Mouse (Mus musculus): ENCODE results near the gene 9930111J21Rik1. TPM values are rescaled to one million over a fixed set of nuclear protein-coding genes. Genes with fewer than 3 reads are reported as not detected.
"Not testable (repeated sequence)": the region's sequence is repeated elsewhere in the genome, so short reads cannot be mapped to it uniquely, and the experiment has no call there.

9930111J21Rik1 gene
- 0.24 and 0.88 TPM in 2 replicates for polyA plus RNA-seq (2015; fragmentation: Nextera tagmentation; extraction: Ambion mirVana)

DNA sequence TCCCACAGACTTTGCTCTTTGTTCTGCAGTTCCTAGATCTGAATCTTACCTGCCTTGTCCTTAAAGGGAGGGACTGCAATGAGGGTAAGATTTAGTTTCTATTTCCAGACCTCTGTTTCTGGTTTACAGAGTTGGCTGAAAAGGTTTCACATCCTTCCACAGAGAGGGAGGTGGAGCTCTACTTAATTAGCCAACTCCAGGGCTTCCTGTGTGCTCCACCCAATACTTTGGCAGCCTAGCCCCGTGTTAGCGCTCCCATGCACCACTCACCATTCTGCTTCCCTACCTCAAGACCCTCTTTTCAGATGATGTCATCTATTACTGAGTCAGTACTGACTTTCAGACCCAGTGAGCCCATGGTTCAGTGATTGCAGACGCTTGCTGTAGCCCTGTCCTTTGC, at the start of gene 9930111J21Rik1:
Gene 9930111J21Rik1, minus strand, starts transcription at position 148 of the 400 bp plus-strand sequence.
- H3K4me3 ChIP-seq (replicated peaks); H3K27ac ChIP-seq (replicated peaks); H3K9me3 ChIP-seq (replicated peaks); H3K27me3 ChIP-seq (replicated peaks); H3K4me2 ChIP-seq; H3K4me1 ChIP-seq; H3K36me3 ChIP-seq; ATAC-seq (ENCODE audit: low FRiP score); H3K9ac ChIP-seq (replicated peaks): not testable (repeated sequence)
- WGBS, result no CpG with 5 or more reads among the region's 3 CpGs

DNA sequence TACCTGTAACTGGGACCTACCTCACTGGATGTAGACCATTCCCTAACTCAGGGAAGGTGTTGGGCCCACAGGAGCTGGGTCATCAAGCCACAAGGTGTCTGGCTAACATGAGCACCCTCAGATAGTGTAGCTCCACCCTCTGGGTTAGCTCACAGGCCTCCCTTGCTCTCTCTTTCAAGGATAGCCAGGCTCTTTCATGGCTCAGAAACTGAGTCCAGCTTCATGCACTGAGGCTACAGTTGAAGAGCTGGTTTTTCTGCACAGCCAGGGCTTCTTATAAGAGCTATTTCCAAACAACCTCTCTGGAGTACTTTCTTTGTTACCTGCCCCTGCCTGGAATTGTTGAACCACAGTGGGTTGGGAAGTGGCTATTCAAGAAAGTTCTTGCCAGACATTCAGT, 32.9 kb upstream of the 9930111J21Rik1 start:
- not testable (repeated sequence) for H3K4me3 ChIP-seq (replicated peaks); H3K27ac ChIP-seq (replicated peaks); H3K36me3 ChIP-seq; ATAC-seq (ENCODE audit: low FRiP score); H3K9ac ChIP-seq (replicated peaks); H3K9me3 ChIP-seq (replicated peaks); H3K4me2 ChIP-seq; H3K4me1 ChIP-seq; H3K27me3 ChIP-seq (replicated peaks)

DNA sequence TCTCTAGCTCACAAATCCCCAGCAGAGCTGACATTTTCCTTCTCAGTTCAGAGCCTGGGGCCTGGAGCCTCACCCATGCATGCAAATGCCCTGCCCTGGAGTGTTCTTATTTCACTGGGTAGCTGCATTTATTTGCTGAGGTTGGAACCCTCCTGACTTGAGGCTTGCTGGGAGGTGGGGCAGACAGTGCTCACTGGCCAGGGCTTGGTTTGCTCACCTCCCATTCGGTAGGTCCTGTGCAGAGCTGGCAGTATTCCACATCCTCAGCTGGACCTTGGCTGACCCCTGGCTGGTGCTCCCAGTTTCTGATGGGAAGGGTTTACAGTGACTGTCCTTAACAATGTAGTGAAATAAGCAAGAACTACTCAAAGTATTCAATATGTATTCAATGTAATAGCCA, 27.6 kb upstream of the 9930111J21Rik1 start:
- not testable (repeated sequence) for H3K27ac ChIP-seq (replicated peaks); H3K4me2 ChIP-seq; H3K4me1 ChIP-seq; H3K9me3 ChIP-seq (replicated peaks); H3K27me3 ChIP-seq (replicated peaks); ATAC-seq (ENCODE audit: low FRiP score); H3K4me3 ChIP-seq (replicated peaks); H3K36me3 ChIP-seq; H3K9ac ChIP-seq (replicated peaks)
- 58% methylated on average over 1 of the region's 1 CpGs for WGBS

DNA sequence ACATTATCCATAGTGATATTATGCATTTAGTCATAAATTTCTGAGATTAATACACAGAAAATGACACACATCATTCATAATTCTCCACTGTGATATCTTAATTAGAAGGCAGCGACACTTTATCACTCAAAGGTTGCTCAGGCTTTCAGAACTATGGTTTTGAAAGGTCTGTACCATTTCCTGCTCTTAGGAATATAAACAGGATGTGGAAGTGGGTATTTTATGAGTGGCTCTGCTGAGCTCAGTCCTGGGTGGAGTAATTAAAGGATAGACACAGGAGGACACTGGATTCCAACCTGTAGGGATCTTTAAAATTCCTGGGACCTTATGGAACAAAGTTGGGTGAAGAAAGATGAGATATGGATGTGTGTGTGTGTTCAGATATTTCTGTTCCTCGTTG, 27.1 kb upstream of the 9930111J21Rik1 start:
- H3K4me1 ChIP-seq; H3K9ac ChIP-seq (replicated peaks); H3K27me3 ChIP-seq (replicated peaks); H3K4me3 ChIP-seq (replicated peaks); H3K27ac ChIP-seq (replicated peaks); H3K4me2 ChIP-seq; ATAC-seq (ENCODE audit: low FRiP score); H3K9me3 ChIP-seq (replicated peaks); H3K36me3 ChIP-seq: not testable (repeated sequence)
- 69% methylated on average over 2 of the region's 2 CpGs for WGBS

DNA sequence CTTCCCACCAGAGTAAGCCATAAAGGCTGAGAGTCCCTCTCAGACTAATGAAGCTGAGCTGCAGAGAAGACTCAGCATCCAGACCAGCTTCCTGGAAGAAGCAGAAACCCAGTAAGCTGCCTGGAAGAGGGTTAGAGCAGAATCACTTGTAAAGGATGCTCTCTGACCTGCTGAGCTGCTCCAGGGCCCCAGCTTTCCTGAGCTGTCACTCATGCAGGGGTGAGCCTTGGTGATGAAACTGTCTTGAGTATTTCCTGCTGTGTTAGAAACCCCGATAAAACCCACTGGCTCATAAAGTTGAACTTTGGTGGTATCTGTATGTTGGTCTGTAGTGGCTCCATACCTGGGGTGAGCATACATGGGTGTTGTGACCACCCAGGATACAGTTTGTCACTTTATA, 21.2 kb upstream of the 9930111J21Rik1 start:
- WGBS, result 80% methylated on average over 1 of the region's 1 CpGs
- not testable (repeated sequence) for ATAC-seq (ENCODE audit: low FRiP score); H3K4me2 ChIP-seq; H3K36me3 ChIP-seq; H3K4me3 ChIP-seq (replicated peaks); H3K27ac ChIP-seq (replicated peaks); H3K9ac ChIP-seq (replicated peaks); H3K9me3 ChIP-seq (replicated peaks); H3K4me1 ChIP-seq; H3K27me3 ChIP-seq (replicated peaks)

DNA sequence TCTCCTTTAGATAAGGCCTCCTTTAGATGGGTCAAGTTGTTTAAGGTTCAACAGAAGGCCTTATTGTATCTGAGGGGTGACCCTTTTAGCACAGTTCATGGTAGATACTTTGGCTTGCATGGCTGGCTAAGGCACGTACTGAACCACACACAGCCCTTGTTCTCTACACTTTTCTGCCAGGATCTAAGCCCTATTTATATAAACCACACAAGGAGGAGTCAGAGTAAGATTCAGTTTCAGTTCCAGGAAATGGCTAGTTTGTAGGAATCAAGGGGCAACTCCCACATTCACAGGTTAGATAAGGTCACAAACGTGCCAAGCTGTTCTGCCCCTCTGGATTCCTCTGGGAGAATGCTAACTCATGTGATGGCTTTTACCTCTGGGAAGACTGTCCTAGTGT, 14.8 kb upstream of the 9930111J21Rik1 start, which contains the start of gene Tgtp1:
Gene Tgtp1, minus strand, starts transcription at position 155 of the 400 bp plus-strand sequence.
- ATAC-seq (ENCODE audit: low FRiP score); H3K4me3 ChIP-seq (replicated peaks); H3K27me3 ChIP-seq (replicated peaks); H3K9me3 ChIP-seq (replicated peaks); H3K4me1 ChIP-seq; H3K4me2 ChIP-seq; H3K27ac ChIP-seq (replicated peaks); H3K9ac ChIP-seq (replicated peaks); H3K36me3 ChIP-seq: not testable (repeated sequence)
- 73% methylated on average over 2 of the region's 2 CpGs for WGBS

DNA sequence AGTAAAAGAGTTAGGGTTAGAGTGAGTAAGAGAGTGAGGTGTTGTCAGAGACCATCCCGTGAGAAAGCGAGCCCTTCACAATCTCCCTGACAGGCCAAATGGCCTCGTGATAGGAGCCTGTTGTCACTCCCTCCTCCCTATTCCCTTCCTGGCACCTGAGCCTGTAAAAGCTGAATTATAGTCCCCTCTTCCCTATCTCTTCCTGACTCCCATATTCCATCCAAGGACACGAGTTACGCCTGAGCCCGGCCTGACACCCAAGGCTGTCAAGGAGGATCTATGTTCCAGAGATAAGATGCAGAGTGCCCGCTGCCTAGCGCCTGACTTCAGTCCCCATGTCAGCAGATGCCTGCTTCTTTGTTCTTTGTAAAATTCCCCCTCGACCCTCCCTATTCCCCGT, 14.1 kb upstream of the 9930111J21Rik1 start:
- H3K27me3 ChIP-seq (replicated peaks); H3K36me3 ChIP-seq; H3K9ac ChIP-seq (replicated peaks); H3K4me2 ChIP-seq; H3K4me3 ChIP-seq (replicated peaks); H3K4me1 ChIP-seq; ATAC-seq (ENCODE audit: low FRiP score); H3K27ac ChIP-seq (replicated peaks); H3K9me3 ChIP-seq (replicated peaks): not testable (repeated sequence)
- 55% methylated on average over 10 of the region's 10 CpGs for WGBS

DNA sequence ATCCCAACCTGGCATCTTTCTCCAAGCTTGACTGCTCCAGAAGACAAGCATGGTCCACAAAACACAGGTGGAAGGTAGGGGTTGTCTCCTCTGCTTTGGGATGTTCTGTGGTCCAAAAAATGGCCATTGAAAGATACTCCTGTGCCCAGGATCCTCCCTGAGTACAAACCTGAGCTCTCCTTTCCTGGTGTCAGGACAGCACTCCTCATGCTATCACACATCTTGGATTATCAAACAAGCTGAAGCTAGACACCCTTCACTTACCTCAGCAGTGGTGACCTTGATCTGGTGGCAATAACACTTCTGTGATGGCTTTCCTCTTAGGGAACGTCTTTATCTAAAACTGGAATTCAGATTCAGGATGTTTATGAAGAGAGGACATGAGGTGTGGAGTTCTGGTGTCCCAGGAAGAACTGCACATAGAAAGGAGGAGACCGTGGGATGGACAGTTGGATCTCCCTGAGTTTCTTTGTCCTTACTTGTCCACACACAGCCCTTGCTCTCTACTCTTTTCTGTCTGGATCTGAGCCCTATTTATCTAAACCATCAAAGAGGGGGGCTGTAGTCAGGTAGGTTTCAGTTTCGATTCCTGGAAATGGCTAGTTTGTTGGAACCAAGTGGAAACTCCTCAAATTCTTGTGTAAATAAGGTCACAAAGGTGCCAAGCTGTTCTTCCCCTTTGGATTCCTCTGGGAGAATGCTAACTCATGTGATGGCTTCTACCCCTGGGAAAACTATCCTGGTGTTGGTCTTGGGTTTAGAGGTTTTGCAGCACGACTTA, 12.7 kb upstream of the 9930111J21Rik1 start, which contains the start of gene Gm12185:
Gene Gm12185, minus strand, starts transcription at position 487 of the 781 bp plus-strand sequence.
- H3K27ac ChIP-seq (replicated peaks); ATAC-seq (ENCODE audit: low FRiP score); H3K9me3 ChIP-seq (replicated peaks); H3K4me2 ChIP-seq; H3K36me3 ChIP-seq; H3K4me1 ChIP-seq; H3K4me3 ChIP-seq (replicated peaks); H3K27me3 ChIP-seq (replicated peaks); H3K9ac ChIP-seq (replicated peaks): not testable (repeated sequence)
- 75% methylated on average over 4 of the region's 4 CpGs for WGBS

DNA sequence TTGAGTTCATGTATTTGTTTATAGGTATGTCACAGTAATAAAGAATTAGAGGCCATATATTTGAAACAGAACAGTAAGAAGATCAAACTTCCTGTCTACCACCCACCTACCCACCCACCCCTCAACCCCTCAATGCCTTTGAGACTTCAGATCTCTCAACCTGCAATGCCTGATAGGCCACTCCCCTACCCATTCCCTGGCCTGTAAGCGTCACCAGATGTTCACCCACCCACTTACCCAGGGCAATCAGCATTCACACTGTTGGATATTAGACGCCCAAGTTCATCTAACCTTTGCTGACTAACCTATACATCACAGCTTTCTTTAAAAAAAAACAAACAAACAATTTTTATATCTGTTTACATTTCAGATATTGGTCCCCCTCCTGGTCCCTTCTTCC, 10.8 kb upstream of the 9930111J21Rik1 start:
- H3K27ac ChIP-seq (replicated peaks); H3K9me3 ChIP-seq (replicated peaks); ATAC-seq (ENCODE audit: low FRiP score); H3K4me1 ChIP-seq; H3K4me2 ChIP-seq; H3K4me3 ChIP-seq (replicated peaks); H3K27me3 ChIP-seq (replicated peaks); H3K9ac ChIP-seq (replicated peaks); H3K36me3 ChIP-seq: not testable (repeated sequence)
- 68% methylated on average over 2 of the region's 2 CpGs for WGBS

DNA sequence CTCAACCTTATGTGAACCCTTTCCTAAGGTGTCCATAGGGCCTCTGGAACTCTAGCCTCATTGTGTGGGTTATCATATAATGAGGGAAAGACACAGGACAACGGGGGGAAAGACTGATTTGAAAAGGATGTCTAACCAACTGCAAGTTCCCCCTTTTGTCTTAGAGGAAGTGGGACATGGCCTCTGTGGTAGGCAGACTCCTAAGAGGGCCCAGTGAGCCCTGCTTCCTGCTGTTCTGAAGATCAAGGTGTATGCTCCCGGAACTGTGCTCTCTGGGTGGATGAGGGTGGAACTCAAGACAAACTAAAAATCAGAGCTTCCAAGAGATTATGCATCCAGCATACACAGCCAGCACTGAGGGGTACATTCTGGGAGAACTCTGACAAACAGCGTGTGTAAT, 9.0 kb upstream of the 9930111J21Rik1 start:
- H3K9ac ChIP-seq (replicated peaks); H3K27me3 ChIP-seq (replicated peaks); H3K4me1 ChIP-seq; H3K4me3 ChIP-seq (replicated peaks); ATAC-seq (ENCODE audit: low FRiP score); H3K36me3 ChIP-seq; H3K4me2 ChIP-seq; H3K27ac ChIP-seq (replicated peaks); H3K9me3 ChIP-seq (replicated peaks): not testable (repeated sequence)
- WGBS, result 89% methylated on average over 2 of the region's 3 CpGs

DNA sequence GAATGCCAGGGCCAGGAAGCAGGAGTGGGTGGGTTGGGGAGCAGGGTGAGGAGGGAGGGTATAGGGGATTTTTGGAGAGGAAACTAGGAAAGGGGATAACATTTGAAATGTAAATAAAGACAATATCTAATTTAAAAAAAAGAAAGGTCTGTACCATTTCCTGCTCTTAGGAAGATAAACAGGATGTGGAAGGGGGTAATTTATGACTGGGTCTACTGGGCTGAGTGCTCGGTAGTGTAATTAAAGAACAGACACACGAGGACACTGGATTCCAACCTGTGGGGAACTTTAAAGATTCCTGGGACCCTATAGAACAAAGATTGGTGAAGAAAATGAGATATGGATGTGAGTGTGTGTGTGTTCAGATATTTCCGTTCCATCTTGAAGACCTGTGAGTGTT, 3.6 kb upstream of the 9930111J21Rik1 start:
- no CpG with 5 or more reads among the region's 3 CpGs for WGBS
- not testable (repeated sequence) for ATAC-seq (ENCODE audit: low FRiP score); H3K9me3 ChIP-seq (replicated peaks); H3K27ac ChIP-seq (replicated peaks); H3K36me3 ChIP-seq; H3K9ac ChIP-seq (replicated peaks); H3K4me2 ChIP-seq; H3K4me3 ChIP-seq (replicated peaks); H3K27me3 ChIP-seq (replicated peaks); H3K4me1 ChIP-seq

DNA sequence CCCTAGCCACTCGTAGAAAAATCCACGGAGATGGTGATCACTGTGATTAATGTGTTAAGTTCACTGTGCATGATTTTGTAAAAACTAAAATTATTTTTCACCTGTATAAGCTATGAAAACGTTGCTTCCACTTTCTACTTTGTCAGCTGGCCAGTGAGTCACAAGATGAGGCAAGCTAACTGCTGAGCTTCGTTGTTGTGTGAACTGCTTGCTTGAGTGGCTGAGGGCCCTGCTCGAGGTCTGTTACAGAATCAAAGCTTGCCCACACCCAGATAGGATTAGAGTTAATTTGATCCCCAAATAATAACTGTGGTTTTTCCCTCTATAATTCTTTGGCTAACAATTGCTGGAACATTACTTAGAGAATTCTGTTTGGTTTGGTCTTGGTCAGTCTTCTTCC, 854 bp upstream of the 9930111J21Rik1 start:
- WGBS, result no CpG with 5 or more reads among the region's 5 CpGs
- not testable (repeated sequence) for H3K4me3 ChIP-seq (replicated peaks); H3K9ac ChIP-seq (replicated peaks); H3K36me3 ChIP-seq; H3K9me3 ChIP-seq (replicated peaks); H3K27ac ChIP-seq (replicated peaks); H3K27me3 ChIP-seq (replicated peaks); H3K4me1 ChIP-seq; H3K4me2 ChIP-seq; ATAC-seq (ENCODE audit: low FRiP score)

All from neural tube, embryonic 15.5 days (tissue).